Mouse (Mus musculus): Measurements from ENCODE around the gene Gm10272.
"Not testable (repeated sequence)": the region's sequence is repeated elsewhere in the genome, so short reads cannot be mapped to it uniquely, and the experiment has no call there.

Gm10272 gene

DNA sequence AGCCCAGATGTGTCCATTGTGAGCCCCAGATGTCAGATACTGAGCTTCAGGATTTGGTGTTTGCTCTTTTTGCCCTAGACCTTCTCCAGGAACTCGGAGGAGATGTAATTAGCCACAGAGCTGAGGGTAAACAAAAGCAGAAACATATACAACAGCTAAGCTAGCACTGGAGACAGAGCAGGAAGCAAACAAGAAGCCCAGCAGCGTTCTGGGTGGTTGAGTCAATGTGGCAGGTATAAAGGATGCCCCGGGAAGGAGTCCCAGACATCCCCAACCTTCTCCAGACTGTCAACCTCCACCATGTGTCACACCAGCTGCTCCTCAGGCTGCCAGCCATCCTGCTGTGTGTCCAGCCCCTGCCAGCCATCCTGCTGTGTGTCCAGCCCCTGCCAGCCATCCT, 19.8 kb downstream of the Gm10272 start, which contains the start of gene Gm10100:
Gm10100 (plus strand) TSS at position 301 of the 400 bp plus-strand sequence.
- no peak for DNase-seq (ENCODE audit: extremely low read depth, low read depth)

GRCm38 (mm10) chr10:77728280-77728679, 21.9 kb downstream of the Gm10272 start:
- DNase-seq (ENCODE audit: extremely low read depth, low read depth), result no peak

GRCm38 (mm10) chr10:77729241-77729640, 22.8 kb downstream of the Gm10272 start:
- DNase-seq (ENCODE audit: extremely low read depth, low read depth), result peak; percentile 24

DNA sequence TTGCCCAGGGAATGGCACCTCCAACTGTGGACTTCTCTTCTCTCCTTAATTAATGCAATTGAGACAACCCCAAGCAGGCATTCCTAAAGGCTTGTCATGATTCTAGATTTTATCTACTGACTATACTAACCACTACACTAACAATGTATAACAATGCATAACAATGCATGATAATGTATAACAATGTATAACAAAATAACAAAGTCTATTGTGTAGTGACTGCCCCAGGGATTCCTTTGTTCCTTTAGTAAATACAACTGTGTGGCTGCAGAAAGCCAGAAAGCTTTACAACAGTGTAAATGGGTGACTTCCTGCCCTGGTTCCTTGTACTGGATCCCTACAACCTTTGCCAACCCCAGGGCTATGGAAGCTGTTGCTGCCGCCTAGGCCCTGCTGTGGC, 29.5 kb downstream of the Gm10272 start:
- no peak for DNase-seq (ENCODE audit: extremely low read depth, low read depth)

- DNase-seq (ENCODE audit: extremely low read depth, low read depth), result no peak
Observed at GRCm38 (mm10) chr10:77738929-77739328, 32.5 kb downstream of the Gm10272 start.

GRCm38 (mm10) chr10:77741924-77742688, 35.7 kb downstream of the Gm10272 start, which contains the start of gene Gm18596:
TSS of gene Gm18596 (minus strand) at chr10:77742638.
- not testable (repeated sequence) for DNase-seq (ENCODE audit: extremely low read depth, low read depth)

- not testable (repeated sequence) for DNase-seq (ENCODE audit: extremely low read depth, low read depth)
Observed at GRCm38 (mm10) chr10:77750686-77751085, 44.3 kb downstream of the Gm10272 start.

GRCm38 (mm10) chr10:77751254-77751653, 44.8 kb downstream of the Gm10272 start, which contains the start of gene Gm9736:
TSS of gene Gm9736 (minus strand) at chr10:77751354.
- DNase-seq (ENCODE audit: extremely low read depth, low read depth), result not testable (repeated sequence)

DNA sequence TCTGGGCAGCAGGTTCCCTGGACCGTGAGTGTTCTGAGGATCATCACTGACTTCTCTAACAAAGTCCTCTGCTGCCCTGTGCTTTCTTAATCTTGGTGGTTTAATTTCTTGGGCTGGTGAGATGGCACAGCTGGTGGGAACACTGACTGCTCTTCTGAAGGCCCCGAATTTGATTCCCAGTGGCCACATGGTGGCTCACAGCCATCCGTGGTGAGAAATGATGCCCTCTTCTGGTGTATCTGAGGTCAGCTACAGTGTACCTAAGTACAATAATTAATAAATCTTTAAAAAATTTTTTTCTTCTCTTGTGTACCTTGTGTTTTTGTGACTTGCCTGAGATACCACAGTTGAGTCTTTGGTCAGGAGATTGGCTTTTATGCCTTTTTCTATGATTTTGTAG, 45.9 kb downstream of the Gm10272 start:
- not testable (repeated sequence) for DNase-seq (ENCODE audit: extremely low read depth, low read depth)

- DNase-seq (ENCODE audit: extremely low read depth, low read depth), result no peak
Observed at GRCm38 (mm10) chr10:77753448-77753847, 47.0 kb downstream of the Gm10272 start.

Data from MEL-GATA-1-ER (cell line).